Mouse (Mus musculus) kidney, embryonic 14.5 days (tissue): ENCODE results near the gene Tspan32. TPM values are rescaled to one million over a fixed set of nuclear protein-coding genes. Genes with fewer than 3 reads are reported as not detected.

Experiments used
- ATAC-seq: fragments of 200-750 bp; cut with Nextera tagmentation; 2 replicates; pipeline ENCODE4 v1.8.0; 2017; ENCODE audit warnings: moderate number of reproducible peaks, mild to moderate bottlenecking, moderate TSS enrichment, moderate library complexity; ENCODE audit not compliant: low FRiP score, low TSS enrichment
- H3K27ac ChIP-seq: fragments of 300-500 bp; sonication (generic); 2 replicates; pipeline ENCODE4 v1.5.1; 2014; ENCODE audit warnings: low read depth, mild to moderate bottlenecking, low read length, moderate library complexity, mixed read lengths
- H3K27me3 ChIP-seq: fragments of 300-500 bp; sonication (generic); 2 replicates; pipeline ENCODE4 v1.6.1; 2014; ENCODE audit warnings: mild to moderate bottlenecking, low read length; ENCODE audit not compliant: control insufficient read depth, insufficient read depth
- H3K36me3 ChIP-seq: fragments of 300-500 bp; sonication (generic); 2 replicates; pipeline ENCODE4 v1.6.1; 2014; ENCODE audit warnings: low read length, mixed read lengths; ENCODE audit not compliant: control insufficient read depth, insufficient read depth
- H3K4me1 ChIP-seq: fragments of 300-500 bp; sonication (generic); 2 replicates; pipeline ENCODE4 v1.6.1; 2014; ENCODE audit warnings: low read length, mixed read lengths; ENCODE audit not compliant: control insufficient read depth, insufficient read depth
- H3K4me2 ChIP-seq: fragments of 300-500 bp; sonication (generic); replicated peaks from 2 replicates; pipeline ENCODE4 v1.6.1; 2014; ENCODE audit warnings: low read depth, mild to moderate bottlenecking, low read length
- H3K4me3 ChIP-seq: fragments of 300-500 bp; sonication (generic); 2 replicates; pipeline ENCODE4 v1.5.1; 2014; ENCODE audit warnings: mild to moderate bottlenecking, low read length
- H3K9ac ChIP-seq: fragments of 300-500 bp; sonication (generic); 2 replicates; pipeline ENCODE4 v1.6.1; 2014; ENCODE audit warnings: low read depth, mild to moderate bottlenecking, low read length, moderate library complexity
- H3K9me3 ChIP-seq: fragments of 300-500 bp; sonication (generic); 2 replicates; pipeline ENCODE4 v1.6.1; 2016; ENCODE audit warnings: low read length; ENCODE audit not compliant: control insufficient read depth
- WGBS: fragments of 180-500 bp; shearing (Covaris S2); extraction: QIAGEN DNeasy Blood & Tissue Kit; methylation state at CpG from one replicate; pipeline ENCODE4 v1.1.7; 2014; 5-methylcytosine and 5-hydroxymethylcytosine counted together
- polyA plus RNA-seq: library from polyadenylated mRNA; unstranded; fragments of >200 nt; fragmentation: Nextera tagmentation; extraction: Ambion mirVana; gene quantifications from 2 replicates; pipeline ENCODE4 v1.2.1, GENCODE M21; 2014

The Tspan32 gene
- polyA plus RNA-seq, 1 experiment from 2014 or later: 0.97 TPM

DNA sequence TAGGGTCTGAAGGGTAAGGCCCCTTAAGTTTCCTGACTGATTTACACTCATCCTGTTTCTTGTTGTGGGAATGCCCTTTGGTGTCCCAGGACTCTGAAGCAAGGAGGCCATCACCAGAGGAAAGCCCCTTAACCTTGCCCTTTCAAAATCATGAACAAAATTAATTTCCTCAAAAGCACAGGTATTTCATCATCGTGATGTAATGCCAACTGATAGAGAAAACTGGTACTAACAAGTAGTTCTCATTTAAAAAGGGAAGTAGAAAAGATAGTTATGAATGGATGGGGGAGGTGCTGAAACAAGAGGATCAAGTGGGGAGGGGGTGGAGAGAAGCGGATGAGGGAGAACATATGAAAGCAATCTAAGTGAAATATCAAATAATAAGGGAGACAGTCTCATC, 18.7 kb downstream of the Tspan32 start:
- Histone ChIP-seq H3K36me3 (no peaks in the 10 kb centered on the region), H3K4me3 (no peak overlapping the region), H3K4me2 (no peak overlapping the region), H3K27me3 (no peaks in the 10 kb centered on the region), H3K4me1 (no peaks in the 10 kb centered on the region), H3K27ac (no peak overlapping the region), H3K9me3 (no peaks in the 10 kb centered on the region), H3K9ac (no peak overlapping the region)
- WGBS: 89% methylated on average over 2 of the region's 2 CpGs
- ATAC-seq: no peak

DNA sequence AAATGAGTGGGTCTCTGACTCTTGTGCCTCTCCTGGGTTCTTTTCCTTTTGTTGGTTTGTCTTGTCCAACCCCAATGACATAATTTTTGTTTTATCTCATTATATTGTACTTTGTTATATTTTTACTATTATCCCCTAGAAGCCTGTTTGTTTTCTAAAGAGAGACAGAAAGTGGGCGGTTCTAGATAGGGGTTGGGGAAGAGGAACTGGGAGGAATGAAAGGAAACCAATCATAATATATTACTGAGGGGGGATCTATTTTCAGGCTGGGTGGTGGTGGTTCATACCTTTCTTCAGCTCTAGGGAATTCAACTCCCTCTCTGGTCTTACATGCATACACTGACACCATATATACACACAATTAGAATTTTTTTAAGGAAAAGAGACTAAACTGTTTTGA, 19.4 kb downstream of the Tspan32 start:
- WGBS: 94% methylated on average over 1 of the region's 1 CpGs
- H3K4me2 ChIP-seq: no peak overlapping the region
- H3K27me3 ChIP-seq: no peaks in the 10 kb centered on the region
- no peak overlapping the region for H3K27ac ChIP-seq
- no peaks in the 10 kb centered on the region for H3K4me1 ChIP-seq
- H3K9ac ChIP-seq: no peak overlapping the region
- H3K36me3 ChIP-seq: no peaks in the 10 kb centered on the region
- no peaks in the 10 kb centered on the region for H3K9me3 ChIP-seq
- no peak for ATAC-seq
- no peak overlapping the region for H3K4me3 ChIP-seq

DNA sequence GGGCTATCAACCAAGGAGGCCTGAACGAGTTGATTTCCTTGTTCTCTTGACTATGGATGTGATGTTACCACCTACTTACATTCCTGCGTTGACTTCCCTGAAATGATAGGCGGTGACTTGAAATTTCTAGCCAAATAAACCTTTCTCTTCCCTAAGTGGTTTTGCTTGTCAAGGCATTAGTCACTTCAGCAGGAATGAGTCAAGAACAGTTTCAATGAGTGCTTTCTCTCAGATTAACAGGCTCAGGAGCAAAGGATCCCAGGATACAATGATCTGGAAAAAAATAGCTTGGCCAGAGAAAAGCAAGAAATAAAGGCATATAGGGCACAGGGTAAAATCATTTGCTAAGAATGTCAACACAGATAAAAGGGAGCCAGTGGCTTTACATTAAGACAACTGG, 20.6 kb downstream of the Tspan32 start:
- H3K36me3 ChIP-seq: no peaks in the 10 kb centered on the region
- no peak overlapping the region for H3K27ac ChIP-seq
- no peaks in the 10 kb centered on the region for H3K9me3 ChIP-seq
- H3K4me1 ChIP-seq: no peaks in the 10 kb centered on the region
- no peak for ATAC-seq
- no peak overlapping the region for H3K4me2 ChIP-seq
- H3K27me3 ChIP-seq: no peaks in the 10 kb centered on the region
- no peak overlapping the region for H3K4me3 ChIP-seq
- 89% methylated on average over 3 of the region's 3 CpGs for WGBS
- H3K9ac ChIP-seq: no peak overlapping the region

DNA sequence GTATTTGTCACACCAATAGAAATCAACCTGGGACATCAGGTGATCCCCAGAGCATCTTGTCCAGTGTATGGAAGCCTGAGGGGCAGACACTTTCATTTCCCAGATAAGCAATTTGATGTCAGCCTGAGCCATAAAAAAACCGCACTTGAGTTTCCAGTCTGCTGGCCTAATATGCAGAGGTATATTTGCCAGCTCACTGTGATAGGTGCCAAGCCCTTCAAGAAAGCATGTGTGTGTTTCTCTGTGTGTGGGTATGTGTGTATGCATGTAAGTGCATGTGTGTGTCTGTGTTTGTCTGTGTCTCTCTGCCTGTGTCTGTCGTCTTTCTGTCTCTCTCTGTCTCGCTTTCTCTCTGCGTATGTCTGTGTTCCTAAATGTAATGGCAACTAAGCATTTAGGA, 22.4 kb downstream of the Tspan32 start:
- Histone ChIP-seq H3K27me3 (no peaks in the 10 kb centered on the region), H3K9me3 (no peaks in the 10 kb centered on the region), H3K4me1 (no peaks in the 10 kb centered on the region), H3K9ac (no peak overlapping the region), H3K27ac (no peak overlapping the region), H3K36me3 (no peaks in the 10 kb centered on the region), H3K4me3 (no peak overlapping the region), H3K4me2 (no peak overlapping the region)
- no peak for ATAC-seq
- WGBS: 90% methylated on average over 4 of the region's 4 CpGs

DNA sequence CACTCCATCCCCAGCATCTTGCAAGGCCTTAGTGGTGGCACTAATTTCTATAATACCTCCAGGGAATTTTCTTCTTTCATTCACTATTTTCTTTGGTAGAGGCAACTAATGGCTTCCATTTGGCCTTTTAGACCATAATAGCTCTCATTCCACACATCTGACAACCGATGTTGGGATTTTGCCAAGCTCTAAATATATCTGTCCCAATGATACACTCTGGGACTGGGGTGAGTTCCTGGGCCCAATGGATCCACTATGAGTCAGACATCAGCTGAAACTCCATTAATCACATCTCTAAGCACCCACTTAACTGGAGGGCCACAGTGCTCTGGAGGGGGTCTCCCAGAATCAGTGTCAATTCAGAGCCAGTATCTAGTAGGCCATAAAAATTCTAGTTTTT, 27.0 kb downstream of the Tspan32 start:
- Histone ChIP-seq H3K9me3 (no peaks in the 10 kb centered on the region), H3K27me3 (no peaks in the 10 kb centered on the region), H3K4me2 (no peak overlapping the region), H3K36me3 (no peaks in the 10 kb centered on the region), H3K27ac (no peak overlapping the region), H3K4me1 (no peaks in the 10 kb centered on the region), H3K4me3 (no peak overlapping the region), H3K9ac (no peak overlapping the region)
- 71% methylated on average over 1 of the region's 1 CpGs for WGBS
- no peak for ATAC-seq

DNA sequence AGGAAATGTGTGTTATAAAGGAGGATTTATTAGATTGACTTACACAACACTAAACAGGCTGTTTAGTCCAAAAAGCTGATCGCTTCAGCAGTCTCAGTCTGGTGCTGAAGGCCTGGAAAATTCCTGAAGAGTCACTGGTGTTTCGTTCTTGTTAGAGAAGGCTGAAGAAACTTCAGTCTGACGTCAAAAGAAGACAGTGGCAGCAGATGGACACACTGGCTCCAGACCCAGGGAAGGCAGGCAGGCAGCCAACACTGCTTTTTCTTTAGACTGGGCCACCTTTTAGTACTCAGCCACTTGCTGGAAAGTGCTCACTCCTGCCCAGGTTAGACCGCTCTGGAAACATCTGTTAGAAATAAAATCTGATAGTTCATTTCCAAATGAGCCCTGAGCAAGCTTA, 28.7 kb downstream of the Tspan32 start:
- WGBS: 85% methylated on average over 4 of the region's 4 CpGs
- Histone ChIP-seq H3K36me3 (no peaks in the 10 kb centered on the region), H3K4me1 (no peaks in the 10 kb centered on the region), H3K4me2 (no peak overlapping the region), H3K27me3 (no peaks in the 10 kb centered on the region), H3K9me3 (no peaks in the 10 kb centered on the region), H3K4me3 (no peak overlapping the region), H3K9ac (no peak overlapping the region), H3K27ac (no peak overlapping the region)
- no peak for ATAC-seq

DNA sequence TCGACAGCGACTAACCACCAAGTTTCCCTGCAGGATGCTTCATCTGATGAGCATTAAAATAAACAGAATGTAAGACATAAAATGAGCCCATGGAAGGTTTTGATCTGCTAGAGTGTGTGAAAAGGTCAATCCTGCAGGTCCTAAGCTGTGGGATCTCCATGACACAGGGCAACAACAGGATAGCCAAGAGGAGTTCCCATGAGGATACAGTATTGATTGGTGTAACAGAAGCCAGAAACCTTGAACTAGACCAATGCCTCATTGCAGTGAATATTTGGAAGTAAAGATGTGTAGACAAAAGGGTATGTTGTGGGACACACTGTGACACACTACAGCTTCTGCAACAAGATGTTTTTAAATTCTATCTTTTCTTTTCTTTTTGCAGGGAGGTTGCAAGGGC, 29.3 kb downstream of the Tspan32 start:
- ATAC-seq: no peak
- Histone ChIP-seq H3K4me3 (no peak overlapping the region), H3K27me3 (no peaks in the 10 kb centered on the region), H3K4me2 (no peak overlapping the region), H3K9ac (no peak overlapping the region), H3K9me3 (no peaks in the 10 kb centered on the region), H3K4me1 (no peaks in the 10 kb centered on the region), H3K36me3 (no peaks in the 10 kb centered on the region), H3K27ac (no peak overlapping the region)
- 92% methylated on average over 2 of the region's 2 CpGs for WGBS

DNA sequence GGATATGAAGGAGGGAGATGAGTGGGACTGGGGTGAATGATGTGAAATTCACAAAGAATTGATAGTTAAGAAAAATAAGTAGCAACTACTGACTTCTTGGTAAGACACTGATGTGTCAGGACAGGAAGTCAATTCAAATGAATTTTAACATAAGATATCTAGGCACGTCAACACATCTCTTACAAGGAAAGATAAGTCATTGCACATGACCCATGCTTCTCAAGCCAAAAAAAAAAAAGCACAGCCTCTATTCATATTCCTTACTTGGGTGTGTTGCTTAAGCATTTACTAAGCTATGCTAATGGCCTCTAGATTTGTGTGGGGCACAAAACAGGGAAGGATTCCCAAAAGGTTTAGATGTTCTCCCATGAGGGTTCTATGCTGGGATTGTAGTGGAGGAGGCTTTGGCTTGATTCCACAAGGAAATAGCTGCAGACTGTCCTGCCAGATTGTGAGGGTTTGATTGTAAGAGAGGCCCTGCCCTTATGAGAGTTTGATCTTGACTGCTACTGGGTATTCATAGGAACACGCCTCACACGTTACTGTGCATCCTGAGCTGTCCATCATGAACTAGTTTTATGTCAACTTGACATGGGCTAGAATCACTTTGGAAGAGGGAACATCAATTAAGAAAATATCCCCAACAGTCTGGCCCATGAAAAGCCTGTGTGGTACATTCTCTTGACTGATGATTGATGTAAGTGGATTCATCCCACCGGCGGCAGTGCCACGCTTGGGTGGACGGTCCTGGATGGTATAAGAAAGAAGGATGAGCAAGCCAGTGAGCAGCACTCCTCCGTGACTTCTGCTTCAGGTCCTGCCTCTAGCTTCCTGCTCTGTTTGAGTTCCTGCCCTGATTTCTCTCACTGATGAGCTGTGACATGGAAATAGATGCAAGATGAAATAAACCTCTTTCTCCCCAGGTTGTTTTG, 29.9 kb downstream of the Tspan32 start:
- Histone ChIP-seq H3K4me1 (no peaks in the 10 kb centered on the region), H3K9ac (no peak overlapping the region), H3K27me3 (no peaks in the 10 kb centered on the region), H3K4me2 (no peak overlapping the region), H3K4me3 (no peak overlapping the region), H3K36me3 (no peaks in the 10 kb centered on the region), H3K9me3 (no peaks in the 10 kb centered on the region), H3K27ac (no peak overlapping the region)
- ATAC-seq: no peak
- WGBS: 88% methylated on average over 8 of the region's 8 CpGs

DNA sequence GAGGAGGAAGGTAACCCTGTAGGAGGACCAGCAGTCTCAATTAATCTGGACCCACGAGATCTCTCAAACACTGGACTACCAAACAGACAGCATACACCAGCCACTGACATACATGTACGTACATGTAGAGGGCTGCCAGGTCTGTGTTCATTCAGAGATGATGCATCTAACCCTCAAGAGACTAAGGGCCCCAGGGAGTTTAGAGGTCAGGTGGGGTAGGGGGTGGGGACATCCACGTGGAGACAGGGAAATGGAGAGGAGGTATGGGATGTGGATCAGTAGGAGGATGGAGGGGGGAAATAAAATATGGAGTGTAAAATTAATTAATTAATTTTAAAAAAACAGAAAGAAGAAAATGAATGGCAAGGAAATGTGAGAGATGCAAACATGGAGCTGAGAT, 31.9 kb downstream of the Tspan32 start:
- 81% methylated on average over 3 of the region's 3 CpGs for WGBS
- Histone ChIP-seq H3K9ac (no peak overlapping the region), H3K27ac (no peak overlapping the region), H3K4me3 (no peak overlapping the region), H3K4me1 (peaks cover 2% of the 10 kb centered on the region; the same call in 1 of the 2 replicates), H3K9me3 (no peaks in the 10 kb centered on the region), H3K36me3 (no peaks in the 10 kb centered on the region), H3K4me2 (no peak overlapping the region), H3K27me3 (no peaks in the 10 kb centered on the region)
- no peak for ATAC-seq
